Mouse (Mus musculus) embryo, embryonic 10 days (tissue): ENCODE results near the gene H3f3b.
A peak's percentile ranks its signal among the peaks of the same experiment; 100 is the strongest.

Experiments
- DNase-seq: peaks from one replicate; pipeline ENCODE4 v3.0.0-alpha.2; 2015; ENCODE audit warnings: low spot score

Gene H3f3b

GRCm38 (mm10) chr11:116001725-116002124, 26.0 kb downstream of the H3f3b start:
- no peak for DNase-seq

GRCm38 (mm10) chr11:116000607-116001006, 27.2 kb downstream of the H3f3b start:
- DNase-seq: peak; percentile 28

- DNase-seq: peak; percentile 87
Observed at GRCm38 (mm10) chr11:115999538-116000143, 28.1 kb downstream of the H3f3b start.

- DNase-seq: no peak
Observed at GRCm38 (mm10) chr11:115999027-115999426, 28.7 kb downstream of the H3f3b start.

- DNase-seq: no peak
Observed at GRCm38 (mm10) chr11:115997662-115998061, 30.1 kb downstream of the H3f3b start.

- DNase-seq: no peak
Observed at GRCm38 (mm10) chr11:115997047-115997446, 30.7 kb downstream of the H3f3b start.

- no peak for DNase-seq
Observed at GRCm38 (mm10) chr11:115995256-115995655, 32.5 kb downstream of the H3f3b start.

GRCm38 (mm10) chr11:115992098-115992497, 35.7 kb downstream of the H3f3b start:
- no peak for DNase-seq

- peak; percentile 36 for DNase-seq
Observed at GRCm38 (mm10) chr11:115989686-115990085, 38.1 kb downstream of the H3f3b start.

GRCm38 (mm10) chr11:115983291-115983690, 44.5 kb downstream of the H3f3b start:
- DNase-seq: no peak

GRCm38 (mm10) chr11:115982472-115982871, 45.3 kb downstream of the H3f3b start:
- no peak for DNase-seq

GRCm38 (mm10) chr11:115975544-115975943, 52.2 kb downstream of the H3f3b start:
- DNase-seq: no peak

- no peak for DNase-seq
Observed at GRCm38 (mm10) chr11:115975083-115975420, 52.7 kb downstream of the H3f3b start.

GRCm38 (mm10) chr11:115974309-115975082, 53.3 kb downstream of the H3f3b start, which contains the start of gene Itgb4:
Gene Itgb4 (plus strand): TSS chr11:115974709.
- peak; percentile 30 for DNase-seq
